Mouse (Mus musculus) limb, embryonic 13.5 days (tissue): Measurements from ENCODE around the gene Cbx7. TPM values are rescaled to one million over a fixed set of nuclear protein-coding genes. Genes with fewer than 3 reads are reported as not detected.
A peak's percentile ranks its signal among the peaks of the same experiment; 100 is the strongest.

Experiments used
- ATAC-seq: fragments of 200-750 bp; cut with Nextera tagmentation; 2 replicates; pipeline ENCODE4 v1.8.0; 2017; ENCODE audit warnings: low read depth, moderate number of reproducible peaks, moderate TSS enrichment; ENCODE audit not compliant: low FRiP score
- H3K27ac ChIP-seq: fragments of 300-500 bp; sonication (generic); 2 replicates; pipeline ENCODE4 v1.5.1; 2015; ENCODE audit warnings: inconsistent platforms, mild to moderate bottlenecking, moderate library complexity
- H3K27me3 ChIP-seq: fragments of 300-500 bp; sonication (generic); 2 replicates; pipeline ENCODE4 v1.6.1; 2015; ENCODE audit warnings: mild to moderate bottlenecking, inconsistent platforms
- H3K36me3 ChIP-seq: fragments of 300-500 bp; sonication (generic); 2 replicates; pipeline ENCODE4 v1.6.1; 2015; ENCODE audit warnings: inconsistent platforms, mild to moderate bottlenecking, moderate library complexity
- H3K4me1 ChIP-seq: fragments of 300-500 bp; sonication (generic); 2 replicates; pipeline ENCODE4 v1.6.1; 2015; ENCODE audit warnings: inconsistent platforms
- H3K4me2 ChIP-seq: fragments of 300-500 bp; sonication (generic); replicated peaks from 2 replicates; pipeline ENCODE4 v1.6.1; 2015; ENCODE audit warnings: inconsistent platforms, mild to moderate bottlenecking, moderate library complexity
- H3K4me3 ChIP-seq: fragments of 300-500 bp; sonication (generic); 2 replicates; pipeline ENCODE4 v1.5.1; 2015; ENCODE audit warnings: moderate library complexity, mild to moderate bottlenecking, inconsistent platforms
- H3K9ac ChIP-seq: fragments of 300-500 bp; sonication (generic); 2 replicates; pipeline ENCODE4 v1.6.1; 2015; ENCODE audit warnings: mild to moderate bottlenecking, inconsistent platforms
- H3K9me3 ChIP-seq: fragments of 300-500 bp; sonication (generic); 2 replicates; pipeline ENCODE4 v1.6.1; 2016; ENCODE audit warnings: inconsistent platforms
- WGBS: fragments of 180-500 bp; shearing (Covaris S2); methylation state at CpG from one replicate; pipeline ENCODE4 v1.1.7; 2015; 5-methylcytosine and 5-hydroxymethylcytosine counted together
- polyA plus RNA-seq: library from polyadenylated mRNA; unstranded; fragments of >200 nt; fragmentation: Nextera tagmentation; extraction: Ambion mirVana; gene quantifications from 2 replicates; pipeline ENCODE4 v1.2.1, GENCODE M21; 2015

The Cbx7 gene
- polyA plus RNA-seq, 1 experiment from 2014 or later, result 2.2 TPM

- WGBS, result 88% methylated on average over 11 of the region's 11 CpGs
- no peak for ATAC-seq
Measured at GRCm38 (mm10) chr15:79996781-79997180, 25.9 kb upstream of the Cbx7 start.

GRCm38 (mm10) chr15:79995552-79995951 is 24.6 kb upstream of the Cbx7 start:
- H3K36me3 ChIP-seq, result no peaks in the 10 kb centered on the region
- H3K9ac ChIP-seq, result no peak overlapping the region
- no peaks in the 10 kb centered on the region for H3K4me1 ChIP-seq
- H3K4me3 ChIP-seq, result no peak overlapping the region
- 89% methylated on average over 7 of the region's 7 CpGs for WGBS
- no peaks in the 10 kb centered on the region for H3K27me3 ChIP-seq
- H3K9me3 ChIP-seq, result no peaks in the 10 kb centered on the region
- ATAC-seq, result no peak
- no peak overlapping the region for H3K27ac ChIP-seq
- no peak overlapping the region for H3K4me2 ChIP-seq

More at GRCm38 (mm10) chr15:79996781-79997180, 25.9 kb upstream of the Cbx7 start:
- H3K9ac ChIP-seq, result no peak overlapping the region
- no peaks in the 10 kb centered on the region for H3K36me3 ChIP-seq
- no peak overlapping the region for H3K27ac ChIP-seq
- H3K4me2 ChIP-seq, result no peak overlapping the region
- no peaks in the 10 kb centered on the region for H3K27me3 ChIP-seq
- no peak overlapping the region for H3K4me3 ChIP-seq
- no peaks in the 10 kb centered on the region for H3K4me1 ChIP-seq
- no peaks in the 10 kb centered on the region for H3K9me3 ChIP-seq

- no peak overlapping the region for H3K9ac ChIP-seq
- no peak overlapping the region for H3K27ac ChIP-seq
- 68% methylated on average over 4 of the region's 4 CpGs for WGBS
- H3K27me3 ChIP-seq, result no peaks in the 10 kb centered on the region
- no peaks in the 10 kb centered on the region for H3K4me1 ChIP-seq
- no peaks in the 10 kb centered on the region for H3K9me3 ChIP-seq
- H3K4me3 ChIP-seq, result no peak overlapping the region
- H3K4me2 ChIP-seq, result no peak overlapping the region
- 0 out of 2 replicates have a peak, but pooled peaks have one; percentile 8 for ATAC-seq
- no peaks in the 10 kb centered on the region for H3K36me3 ChIP-seq
Measured at GRCm38 (mm10) chr15:79994566-79994965, 23.6 kb upstream of the Cbx7 start.

- H3K27ac ChIP-seq, result no peak overlapping the region
- no peaks in the 10 kb centered on the region for H3K9me3 ChIP-seq
- WGBS, result 60% methylated on average over 8 of the region's 8 CpGs
- no peak overlapping the region for H3K4me2 ChIP-seq
- H3K27me3 ChIP-seq, result no peaks in the 10 kb centered on the region
- no peaks in the 10 kb centered on the region for H3K36me3 ChIP-seq
- peaks cover 11% of the 10 kb centered on the region for H3K4me1 ChIP-seq
- ATAC-seq, result no peak
- H3K4me3 ChIP-seq, result no peak overlapping the region
- H3K9ac ChIP-seq, result no peak overlapping the region
Measured at GRCm38 (mm10) chr15:79986182-79986581, 15.3 kb upstream of the Cbx7 start.

GRCm38 (mm10) chr15:79985471-79985870 is 14.6 kb upstream of the Cbx7 start:
- no peaks in the 10 kb centered on the region for H3K27me3 ChIP-seq
- H3K4me3 ChIP-seq, result no peak overlapping the region
- 69% methylated on average over 11 of the region's 11 CpGs for WGBS
- H3K36me3 ChIP-seq, result no peaks in the 10 kb centered on the region
- H3K9ac ChIP-seq, result no peak overlapping the region
- H3K9me3 ChIP-seq, result no peaks in the 10 kb centered on the region
- H3K4me2 ChIP-seq, result no peak overlapping the region
- peaks cover 18% of the 10 kb centered on the region for H3K4me1 ChIP-seq
- no peak overlapping the region for H3K27ac ChIP-seq
- no peak for ATAC-seq

- Histone ChIP-seq H3K9ac (no peak overlapping the region), H3K4me3 (no peak overlapping the region), H3K27me3 (no peaks in the 10 kb centered on the region), H3K4me1 (peaks cover 18% of the 10 kb centered on the region), H3K27ac (no peak overlapping the region), H3K36me3 (no peaks in the 10 kb centered on the region), H3K9me3 (no peaks in the 10 kb centered on the region), H3K4me2 (no peak overlapping the region)
- ATAC-seq, result peak; percentile 13; the same call in 1 of the 2 replicates
- 50% methylated on average over 7 of the region's 7 CpGs for WGBS
Measured at GRCm38 (mm10) chr15:79984152-79984551, 13.2 kb upstream of the Cbx7 start.

GRCm38 (mm10) chr15:79980716-79981115 is 9.8 kb upstream of the Cbx7 start:
- H3K4me1 ChIP-seq, result peaks cover 18% of the 10 kb centered on the region
- no peaks in the 10 kb centered on the region for H3K27me3 ChIP-seq
- H3K4me2 ChIP-seq, result peak overlapping the region; percentile 32
- ATAC-seq, result peak; percentile 64
- peak overlapping the region; percentile 29 for H3K27ac ChIP-seq
- no peaks in the 10 kb centered on the region for H3K9me3 ChIP-seq
- H3K9ac ChIP-seq, result no peak overlapping the region
- WGBS, result 25% methylated on average over 11 of the region's 11 CpGs
- no peak overlapping the region for H3K4me3 ChIP-seq
- H3K36me3 ChIP-seq, result no peaks in the 10 kb centered on the region

GRCm38 (mm10) chr15:79972186-79972585 is 1.3 kb upstream of the Cbx7 start:
- H3K27ac ChIP-seq, result no peak overlapping the region
- H3K4me1 ChIP-seq, result no peaks in the 10 kb centered on the region
- WGBS, result 92% methylated on average over 11 of the region's 11 CpGs
- H3K9me3 ChIP-seq, result no peaks in the 10 kb centered on the region
- H3K9ac ChIP-seq, result no peak overlapping the region
- no peak for ATAC-seq
- H3K36me3 ChIP-seq, result no peaks in the 10 kb centered on the region
- no peaks in the 10 kb centered on the region for H3K27me3 ChIP-seq
- no peak overlapping the region for H3K4me2 ChIP-seq
- H3K4me3 ChIP-seq, result no peak overlapping the region

GRCm38 (mm10) chr15:79970491-79970890 is 428 bp downstream of the Cbx7 start:
- no peak overlapping the region for H3K9ac ChIP-seq
- H3K4me1 ChIP-seq, result no peaks in the 10 kb centered on the region
- H3K36me3 ChIP-seq, result no peaks in the 10 kb centered on the region
- H3K9me3 ChIP-seq, result 0 out of 2 replicates have a peak, but pooled peaks cover 2% of the 10 kb centered on the region
- H3K4me2 ChIP-seq, result no peak overlapping the region
- no peak for ATAC-seq
- whole genome bisulfite sequencing, result 95% methylated on average over 18 of the region's 18 CpGs
- H3K27ac ChIP-seq, result no peak overlapping the region
- no peaks in the 10 kb centered on the region for H3K27me3 ChIP-seq
- no peak overlapping the region for H3K4me3 ChIP-seq

- Histone ChIP-seq H3K36me3 (no peaks in the 10 kb centered on the region), H3K27me3 (no peaks in the 10 kb centered on the region), H3K27ac (no peak overlapping the region), H3K9me3 (0 out of 2 replicates have a peak, but pooled peaks cover 2% of the 10 kb centered on the region), H3K4me1 (no peaks in the 10 kb centered on the region), H3K4me2 (no peak overlapping the region), H3K4me3 (no peak overlapping the region), H3K9ac (no peak overlapping the region)
- no peak for ATAC-seq
- 82% methylated on average over 6 of the region's 6 CpGs for WGBS
Measured at GRCm38 (mm10) chr15:79967346-79967745, 3.6 kb downstream of the Cbx7 start.

GRCm38 (mm10) chr15:79964376-79964775 is 6.5 kb downstream of the Cbx7 start:
- Histone ChIP-seq H3K4me1 (no peaks in the 10 kb centered on the region), H3K36me3 (no peaks in the 10 kb centered on the region)
- no peak for ATAC-seq

GRCm38 (mm10) chr15:79962661-79963060 is 8.3 kb downstream of the Cbx7 start:
- H3K27ac ChIP-seq, result no peak overlapping the region
- H3K4me1 ChIP-seq, result no peaks in the 10 kb centered on the region
- no peak overlapping the region for H3K9ac ChIP-seq
- ATAC-seq, result no peak
- no peak overlapping the region for H3K4me2 ChIP-seq
- H3K27me3 ChIP-seq, result no peaks in the 10 kb centered on the region
- H3K4me3 ChIP-seq, result no peak overlapping the region
- 81% methylated on average over 18 of the region's 18 CpGs for WGBS
- no peaks in the 10 kb centered on the region for H3K36me3 ChIP-seq
- 0 out of 2 replicates have a peak, but pooled peaks cover 2% of the 10 kb centered on the region for H3K9me3 ChIP-seq

More at GRCm38 (mm10) chr15:79964376-79964775, 6.5 kb downstream of the Cbx7 start:
- H3K27ac ChIP-seq, result no peak overlapping the region
- H3K9me3 ChIP-seq, result 0 out of 2 replicates have a peak, but pooled peaks cover 2% of the 10 kb centered on the region
- H3K4me2 ChIP-seq, result no peak overlapping the region
- 87% methylated on average over 7 of the region's 7 CpGs for WGBS
- no peak overlapping the region for H3K4me3 ChIP-seq
- no peak overlapping the region for H3K9ac ChIP-seq
- no peaks in the 10 kb centered on the region for H3K27me3 ChIP-seq

GRCm38 (mm10) chr15:79961366-79961921 is 9.5 kb downstream of the Cbx7 start:
- 64% methylated on average over 9 of the region's 9 CpGs for WGBS
- no peak for ATAC-seq
- no peak overlapping the region for H3K4me2 ChIP-seq
- no peaks in the 10 kb centered on the region for H3K36me3 ChIP-seq
- no peak overlapping the region for H3K4me3 ChIP-seq
- H3K27ac ChIP-seq, result no peak overlapping the region
- no peak overlapping the region for H3K9ac ChIP-seq
- H3K27me3 ChIP-seq, result no peaks in the 10 kb centered on the region
- 0 out of 2 replicates have a peak, but pooled peaks cover 1% of the 10 kb centered on the region for H3K9me3 ChIP-seq
- no peaks in the 10 kb centered on the region for H3K4me1 ChIP-seq
